Mouse (Mus musculus): ENCODE measurements around the gene Fkbp2.

The Fkbp2 gene

DNA sequence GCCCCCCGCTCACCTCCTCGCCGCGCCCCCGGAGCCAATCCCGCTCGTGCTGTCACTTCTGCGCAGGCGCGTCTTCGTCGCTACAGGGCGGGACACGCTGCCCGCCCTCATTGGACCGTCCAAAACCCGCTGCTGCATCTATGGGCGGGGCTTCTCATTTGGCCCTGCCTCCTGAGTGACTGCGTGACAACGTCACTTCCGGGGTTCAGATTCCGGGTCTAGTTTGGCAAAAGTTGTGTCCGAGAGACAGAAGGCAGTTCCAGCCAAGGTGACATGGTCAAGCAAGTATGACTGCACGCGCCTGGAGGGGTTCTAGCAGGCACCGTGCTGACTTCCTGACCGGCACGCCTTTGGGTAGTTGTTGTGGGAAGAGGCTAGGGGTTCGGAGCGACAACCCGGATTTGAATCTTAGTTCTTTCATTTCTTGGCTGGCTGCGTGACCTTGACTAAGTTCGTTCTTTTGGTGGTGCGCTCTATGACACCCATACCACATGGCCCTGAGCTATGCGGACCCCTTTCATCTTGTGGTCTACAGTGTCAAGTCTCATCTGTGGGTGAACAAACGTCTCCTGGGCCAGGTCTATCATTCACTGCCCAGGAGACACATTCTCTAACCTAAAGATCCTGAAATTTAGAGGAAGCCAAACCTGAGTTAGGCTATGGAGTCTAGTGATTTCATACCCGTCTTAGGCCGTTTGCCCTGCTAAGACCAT lies at the start of gene Fkbp2:
Gene Fkbp2, minus strand, starts transcription at position 121 of the 713 bp plus-strand sequence.
- DNase-seq (ENCODE audit: extremely low read depth, low read depth) = peak; percentile 85

GRCm38 (mm10) chr19:7029531-7029930 lies 49.2 kb upstream of the Fkbp2 start:
- DNase-seq (ENCODE audit: extremely low read depth, low read depth) = no peak

DNA sequence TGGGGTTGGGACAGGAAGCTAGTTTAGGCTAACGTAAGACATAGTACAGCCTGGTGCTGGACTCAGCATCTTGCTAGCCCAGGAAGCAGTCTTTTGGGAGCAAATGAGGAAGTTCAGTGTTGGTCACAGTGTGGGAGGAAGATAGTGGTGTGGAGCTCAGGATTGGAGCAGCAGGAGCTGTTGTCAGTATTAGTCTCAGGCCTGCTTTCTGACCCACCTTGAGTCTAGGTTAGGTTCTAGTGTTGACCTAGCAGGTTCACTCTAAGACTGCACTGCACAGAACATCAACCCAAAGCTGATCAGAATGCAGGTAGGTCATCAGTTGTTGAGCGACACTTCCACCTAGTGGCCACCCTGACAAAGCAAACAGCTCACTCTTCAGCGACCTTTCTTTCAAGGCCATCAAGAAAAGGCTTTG lies 39.9 kb upstream of the Fkbp2 start:
- DNase-seq (ENCODE audit: extremely low read depth, low read depth) = peak; percentile 82

DNA sequence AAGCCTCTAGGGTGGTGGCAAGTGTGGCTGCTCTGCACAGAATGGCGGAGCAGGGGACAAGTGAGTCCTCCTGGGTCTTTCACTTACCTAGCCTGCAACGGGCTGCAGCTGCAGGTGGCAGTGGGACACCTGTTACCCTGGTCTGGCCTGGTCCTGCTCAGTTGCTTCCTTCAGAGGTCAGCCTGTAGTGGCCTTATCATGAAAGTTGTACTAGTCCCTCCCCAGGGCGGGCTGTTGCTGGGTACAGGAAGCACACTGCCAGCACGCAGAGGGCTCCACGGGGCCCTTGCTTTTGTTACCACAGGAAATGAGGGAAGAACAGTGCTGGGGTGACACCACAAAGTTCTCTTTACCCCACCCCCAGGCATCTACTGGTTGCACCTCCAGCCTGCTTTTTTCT lies 38.9 kb upstream of the Fkbp2 start, which contains the start of gene Fermt3:
Gene Fermt3, minus strand, starts transcription at position 279 of the 400 bp plus-strand sequence.
- DNase-seq (ENCODE audit: extremely low read depth, low read depth) = peak; percentile 86

GRCm38 (mm10) chr19:7018546-7018945 lies 38.2 kb upstream of the Fkbp2 start:
- DNase-seq (ENCODE audit: extremely low read depth, low read depth) = no peak

DNA sequence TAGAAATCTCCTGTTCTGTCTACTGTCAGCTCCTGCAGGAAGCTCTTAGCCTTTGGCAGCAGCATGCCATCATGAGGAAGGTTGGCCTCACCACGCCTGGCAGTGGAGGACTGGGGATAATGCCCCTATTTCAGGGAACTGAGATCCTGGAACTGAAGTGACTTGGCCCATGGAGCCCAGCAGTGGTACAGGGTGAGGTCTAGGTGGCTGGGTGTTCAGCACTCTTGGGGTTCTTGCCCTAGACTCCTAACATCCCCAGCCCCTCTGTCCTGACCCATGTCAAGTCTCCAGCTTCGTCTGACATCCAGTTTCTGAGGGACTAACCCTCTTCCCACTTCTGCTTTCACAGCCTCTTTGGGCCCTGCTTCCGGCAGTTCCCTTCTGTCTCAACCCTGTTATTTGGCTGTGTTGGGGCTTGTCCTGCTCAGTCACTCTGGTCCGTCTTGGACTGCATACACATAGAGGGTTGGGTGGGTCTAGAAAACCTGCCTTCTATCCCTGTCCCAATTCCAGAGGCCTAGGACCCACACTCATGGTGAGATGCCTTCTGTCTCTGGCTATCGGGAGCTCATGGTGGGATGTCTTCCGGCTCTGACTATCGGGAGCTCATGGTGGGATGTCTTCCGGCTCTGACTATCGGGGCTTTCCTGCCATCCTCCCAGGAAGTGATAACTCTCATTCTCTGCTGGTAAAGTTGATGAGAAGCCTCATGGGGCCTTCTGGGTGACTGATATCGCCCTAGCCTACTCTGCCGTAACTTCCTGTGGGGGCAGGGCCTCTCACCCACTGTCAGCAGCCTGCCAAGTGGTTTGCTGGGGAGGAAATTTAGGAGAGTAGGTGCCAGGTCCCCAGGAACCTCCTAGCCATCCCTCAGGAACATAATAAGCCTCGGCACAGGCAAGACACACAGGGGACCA lies 37.5 kb upstream of the Fkbp2 start:
- peak; percentile 97 for DNase-seq (ENCODE audit: extremely low read depth, low read depth)

DNA sequence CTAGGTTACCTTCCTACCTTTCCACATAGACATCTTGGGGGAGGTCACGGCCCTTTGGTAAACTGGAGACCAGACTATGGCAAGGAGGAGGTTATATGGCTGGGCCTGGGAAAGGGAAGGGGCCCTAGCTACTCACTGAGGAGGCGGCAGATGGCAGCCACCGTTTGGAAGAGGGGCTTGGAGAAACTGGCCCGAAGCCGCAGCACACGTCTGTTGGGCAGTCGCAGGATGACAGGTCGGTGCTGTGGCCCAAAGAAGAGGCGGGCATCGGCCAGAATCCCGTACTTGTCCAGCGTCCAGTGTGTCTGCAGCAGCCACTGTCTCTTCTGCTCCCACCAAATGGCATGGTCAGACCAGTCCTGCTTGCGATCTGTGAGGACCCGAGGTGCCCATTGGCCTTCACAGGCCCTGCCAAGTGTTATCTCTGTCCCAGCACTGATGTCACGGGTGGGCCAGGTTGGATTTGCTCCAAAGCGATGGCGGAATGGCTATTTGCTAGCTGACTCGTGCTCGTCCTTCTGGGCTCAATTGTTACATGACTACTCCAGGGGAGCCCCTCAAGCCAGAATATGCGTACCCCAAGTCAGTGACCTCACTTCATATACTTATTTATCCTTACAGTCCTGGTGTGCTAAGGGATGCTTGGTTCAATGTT lies 34.3 kb upstream of the Fkbp2 start:
- DNase-seq (ENCODE audit: extremely low read depth, low read depth) = no peak

DNA sequence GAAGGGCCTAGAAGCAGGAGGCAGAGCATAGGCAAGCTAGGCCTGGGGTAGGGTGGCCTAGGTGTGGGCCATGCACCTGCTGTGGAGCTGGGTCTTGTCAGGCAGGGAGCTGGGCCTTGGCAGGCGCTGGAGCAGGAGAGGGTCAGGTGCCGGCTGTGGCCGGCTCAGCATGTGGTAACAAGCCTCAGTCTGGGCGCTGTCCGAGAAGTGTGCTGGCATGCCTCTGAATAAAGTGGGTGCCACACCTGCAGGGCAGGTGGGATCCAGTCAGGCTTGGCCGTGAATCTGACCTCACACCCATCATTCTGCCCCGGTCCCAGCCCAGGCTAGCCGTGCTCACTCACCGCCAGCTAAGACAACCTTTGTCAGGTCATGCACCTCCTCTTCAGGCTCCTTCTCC lies 33.7 kb upstream of the Fkbp2 start:
- DNase-seq (ENCODE audit: extremely low read depth, low read depth) = no peak

GRCm38 (mm10) chr19:7012426-7012825 lies 32.1 kb upstream of the Fkbp2 start:
- DNase-seq (ENCODE audit: extremely low read depth, low read depth) = no peak

DNA sequence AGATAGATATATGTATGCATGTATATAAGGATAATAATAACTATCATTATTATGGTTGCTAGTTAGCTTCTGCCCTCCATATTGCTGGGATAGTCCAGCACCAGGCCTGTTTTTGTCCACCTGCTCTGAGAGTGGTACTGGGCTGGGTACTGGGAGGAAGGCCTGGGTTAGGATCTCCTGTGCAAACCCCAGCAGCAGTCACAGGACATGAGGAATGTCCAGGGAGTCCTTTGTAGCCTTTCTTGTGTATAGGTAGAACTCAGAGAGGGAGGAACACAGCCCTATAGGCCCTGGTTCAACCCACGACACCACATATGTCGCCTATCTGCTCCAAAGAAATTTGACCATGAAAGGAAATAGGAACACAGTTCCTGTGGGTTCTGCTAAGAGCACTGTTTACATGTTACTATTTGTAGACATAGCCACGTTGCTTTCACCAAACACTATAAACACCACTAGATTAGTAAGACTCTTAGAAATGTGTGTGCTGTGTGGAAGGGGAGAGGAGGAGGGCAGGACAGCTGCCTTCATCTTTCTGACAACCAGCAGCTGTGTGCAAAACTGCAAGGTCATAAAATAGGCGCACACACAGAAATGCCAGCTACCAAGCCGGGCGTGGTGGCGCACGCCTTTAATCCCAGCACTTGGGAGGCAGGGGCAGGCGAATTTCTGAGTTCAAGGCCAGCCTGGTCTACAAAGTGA lies 26.7 kb upstream of the Fkbp2 start:
- DNase-seq (ENCODE audit: extremely low read depth, low read depth) = no peak

- no peak for DNase-seq (ENCODE audit: extremely low read depth, low read depth)
These were observed 19.2 kb upstream of the Fkbp2 start for GRCm38 (mm10) chr19:6999360-7000063.

DNA sequence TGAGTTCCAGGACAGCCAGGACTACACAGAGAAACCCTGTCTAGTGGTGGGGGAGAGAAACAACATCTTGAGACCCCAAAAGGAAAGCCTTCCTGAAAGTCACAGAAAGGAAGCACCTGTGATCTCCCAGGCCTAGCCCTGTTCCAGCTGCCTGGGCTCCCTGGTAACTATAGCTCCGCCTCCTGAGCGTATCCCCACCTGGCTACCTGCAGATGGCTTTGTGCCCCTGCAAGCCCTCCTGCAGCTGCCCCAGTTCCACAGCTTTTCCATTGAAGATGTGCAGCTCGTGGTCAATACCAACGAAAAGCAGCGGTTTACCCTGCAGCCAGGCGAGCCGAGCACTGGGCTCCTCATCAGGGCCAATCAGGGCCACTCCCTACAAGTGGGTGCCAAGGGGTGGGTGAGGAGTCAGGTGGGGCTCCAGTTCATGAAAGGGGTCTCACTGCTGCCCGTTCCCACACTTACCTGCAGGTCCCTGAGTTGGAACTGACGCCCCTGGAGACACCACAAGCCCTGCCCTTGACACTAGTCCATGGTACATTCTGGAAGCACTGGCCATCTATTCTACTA lies 17.5 kb upstream of the Fkbp2 start:
- no peak for DNase-seq (ENCODE audit: extremely low read depth, low read depth)

GRCm38 (mm10) chr19:6996006-6996405 lies 15.7 kb upstream of the Fkbp2 start, which contains the start of the genes Nudt22 and Trpt1:
TSS of gene Nudt22 (minus strand) at chr19:6996117.
TSS of gene Trpt1 (plus strand) at chr19:6996131.
- DNase-seq (ENCODE audit: extremely low read depth, low read depth) = peak; percentile 79

DNA sequence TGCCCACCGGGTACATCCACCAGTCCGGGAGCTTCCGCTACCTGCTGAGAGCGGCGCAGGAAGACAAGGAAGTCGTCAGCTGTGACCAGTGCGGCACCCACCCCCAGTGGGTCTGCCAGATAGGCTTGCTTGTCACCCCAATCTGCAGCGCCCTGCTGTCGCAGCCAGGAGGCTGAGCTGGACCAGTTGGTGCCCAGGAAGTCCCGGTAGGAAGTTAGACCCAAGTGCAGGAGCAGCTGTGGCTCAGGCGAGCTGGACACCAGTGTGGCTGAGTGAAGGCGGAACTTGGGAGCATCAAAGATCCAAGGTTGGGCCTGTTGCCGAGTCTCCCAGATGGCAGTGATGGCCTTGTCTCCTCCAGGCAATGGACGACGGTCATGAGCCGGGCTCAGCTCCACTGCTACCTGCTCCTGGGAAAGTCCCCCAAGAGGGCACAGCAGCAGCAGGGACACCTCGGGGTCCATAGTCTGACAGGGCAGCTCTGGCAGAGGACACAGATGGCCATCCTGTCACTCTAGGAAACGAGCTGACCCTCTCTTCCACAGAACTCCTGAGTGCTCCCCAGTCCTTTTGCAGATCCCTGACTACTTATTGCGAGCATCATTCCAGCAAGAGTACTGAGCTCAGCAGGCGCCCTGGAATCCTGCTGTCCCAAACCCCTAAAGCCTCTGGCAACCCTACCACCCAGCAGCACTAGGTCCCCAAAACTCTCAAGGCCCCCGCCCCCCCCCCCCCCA lies 15.1 kb upstream of the Fkbp2 start:
- DNase-seq (ENCODE audit: extremely low read depth, low read depth) = peak; percentile 60

DNA sequence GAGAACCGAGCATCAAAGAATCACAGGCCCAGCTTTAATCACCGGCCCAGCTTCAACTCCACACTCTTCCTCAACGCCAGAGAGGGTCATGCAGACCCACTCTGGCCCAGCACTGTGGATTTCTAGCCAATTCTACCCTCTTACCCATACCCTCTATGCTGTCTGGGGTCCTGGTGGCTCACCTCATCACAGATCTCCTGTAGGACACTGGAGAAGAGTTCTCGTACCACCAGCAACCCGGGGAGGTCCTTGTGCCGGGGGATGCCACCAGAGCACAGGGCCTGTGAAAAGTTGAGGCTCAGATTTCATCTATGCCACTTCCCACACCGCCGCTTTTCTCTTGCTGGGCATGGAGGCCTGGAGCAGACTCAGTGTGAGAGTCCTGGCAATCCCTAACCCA lies 14.2 kb upstream of the Fkbp2 start:
- no peak for DNase-seq (ENCODE audit: extremely low read depth, low read depth)

DNA sequence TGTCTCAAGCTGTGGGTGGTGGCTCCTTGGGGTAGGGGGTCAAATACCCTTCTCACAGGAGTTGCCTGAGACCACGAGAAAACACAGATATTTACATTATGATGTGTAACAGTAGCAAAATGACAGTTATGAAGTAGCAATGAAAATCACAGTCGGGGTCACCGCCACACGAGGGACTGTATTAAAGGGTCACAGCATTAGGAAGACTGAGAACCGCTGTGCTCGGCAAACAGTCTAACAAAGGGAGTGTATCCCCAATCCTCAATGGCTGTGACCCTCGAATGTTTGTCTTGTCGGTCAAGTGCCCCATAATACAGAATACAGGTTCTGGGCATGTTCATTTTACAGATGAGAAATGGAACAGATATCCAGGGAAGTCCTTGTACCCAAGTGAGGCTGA lies 13.7 kb upstream of the Fkbp2 start:
- DNase-seq (ENCODE audit: extremely low read depth, low read depth) = no peak

GRCm38 (mm10) chr19:6993011-6993770 lies 12.9 kb upstream of the Fkbp2 start:
- DNase-seq (ENCODE audit: extremely low read depth, low read depth) = no peak

DNA sequence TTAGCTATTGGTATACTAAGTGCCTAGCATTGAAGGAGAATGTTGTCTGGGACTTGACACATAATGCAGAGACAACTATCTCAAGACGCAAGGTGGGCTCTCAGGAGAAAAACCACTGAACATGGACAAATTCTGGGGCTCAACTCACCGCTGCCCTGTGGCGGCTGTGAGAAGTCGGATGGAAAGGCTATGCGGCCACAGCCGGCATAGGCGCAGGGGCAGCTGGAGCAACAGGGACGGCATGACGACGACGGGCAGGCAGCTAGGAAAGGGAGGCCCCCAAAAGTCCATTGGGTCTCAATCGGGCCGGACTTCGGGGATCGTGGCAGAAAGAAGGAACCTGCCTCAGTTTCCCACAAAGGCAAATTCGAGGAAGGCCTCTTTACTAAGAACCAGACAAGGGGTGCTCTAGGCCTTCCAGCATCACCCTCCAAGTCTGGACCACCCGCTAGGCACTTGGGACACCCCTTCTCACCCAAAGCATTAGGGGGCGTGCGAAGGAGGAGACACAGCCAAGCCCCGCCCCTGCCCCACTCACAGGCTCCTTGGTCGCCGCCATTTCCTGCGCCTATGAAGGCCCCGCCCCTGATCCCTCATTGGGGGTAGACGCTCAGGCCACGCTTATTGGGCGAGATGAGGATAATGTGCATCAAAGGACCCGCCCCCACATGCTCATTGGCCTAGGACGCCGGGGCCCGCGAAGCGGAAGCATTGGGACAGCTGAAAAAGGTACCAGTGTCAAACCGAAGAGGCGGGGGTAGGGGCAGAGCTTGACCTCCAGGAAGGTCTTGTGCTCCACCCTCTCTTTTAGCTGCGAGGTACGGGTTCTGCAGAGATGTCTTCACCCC lies 11.9 kb upstream of the Fkbp2 start, which contains the start of gene Dnajc4:
Gene Dnajc4, minus strand, starts transcription at position 562 of the 848 bp plus-strand sequence.
- peak; percentile 96 for DNase-seq (ENCODE audit: extremely low read depth, low read depth)
